Mouse (Mus musculus) small intestine, adult 2 months (tissue): ENCODE results near the gene Bphl. TPM values are rescaled to one million over a fixed set of nuclear protein-coding genes. Genes with fewer than 3 reads are reported as not detected.
A peak's percentile ranks its signal among the peaks of the same experiment; 100 is the strongest.

Experiments used
- H3K27ac ChIP-seq: fragments of 200-500 bp; 2 replicates; pipeline ENCODE4 v1.5.1; 2012; ENCODE audit warnings: low read depth, low read length, control low read depth, inconsistent platforms; ENCODE audit not compliant: insufficient read depth
- H3K27me3 ChIP-seq: fragments of 200-500 bp; 2 replicates; pipeline ENCODE4 v1.6.1; 2012; ENCODE audit warnings: mild to moderate bottlenecking, moderate library complexity, low read length, inconsistent platforms; ENCODE audit not compliant: control insufficient read depth, insufficient read depth
- H3K36me3 ChIP-seq: fragments of 200-500 bp; 2 replicates; pipeline ENCODE4 v1.6.1; 2012; ENCODE audit warnings: mild to moderate bottlenecking, low read length, control low read depth, inconsistent platforms; ENCODE audit not compliant: control insufficient read depth, insufficient read depth
- H3K4me1 ChIP-seq: fragments of 200-500 bp; 2 replicates; pipeline ENCODE4 v1.6.1; 2012; ENCODE audit warnings: low read length, inconsistent platforms, mixed read lengths; ENCODE audit not compliant: control insufficient read depth, insufficient read depth, insufficient read length
- H3K4me3 ChIP-seq: fragments of 200-500 bp; 2 replicates; pipeline ENCODE4 v1.5.1; 2012; ENCODE audit warnings: low read depth, mild to moderate bottlenecking, control low read depth, inconsistent platforms, low read length, moderate library complexity
- CTCF ChIP-seq: fragments of 200-500 bp; IDR thresholded peaks from 2 replicates; pipeline ENCODE4 v1.5.1; 2012; ENCODE audit warnings: low read depth, mild to moderate bottlenecking, control low read depth, inconsistent platforms, low read length, moderate library complexity, mixed read lengths; ENCODE audit not compliant: insufficient replicate concordance, insufficient read length; ENCODE audit errors: extremely low read depth
- POLR2A ChIP-seq: fragments of 200-500 bp; IDR thresholded peaks from 2 replicates; pipeline ENCODE4 v1.6.1; 2012; ENCODE audit warnings: low read depth, mild to moderate bottlenecking, control low read depth, inconsistent platforms, low read length, moderate library complexity
- WGBS: fragments of 180-500 bp; shearing (Covaris S2); methylation state at CpG from one replicate; pipeline ENCODE4 v1.1.7; 2018; 5-methylcytosine and 5-hydroxymethylcytosine counted together
- polyA plus RNA-seq: library from polyadenylated mRNA; depleted of rRNA; stranded (reverse); fragments of >200 nt; gene quantifications from 2 replicates; pipeline ENCODE4 v1.2.3, GENCODE M21; 2012

The Bphl gene
- polyA plus RNA-seq, 1 experiment, result 11.0 TPM

DNA sequence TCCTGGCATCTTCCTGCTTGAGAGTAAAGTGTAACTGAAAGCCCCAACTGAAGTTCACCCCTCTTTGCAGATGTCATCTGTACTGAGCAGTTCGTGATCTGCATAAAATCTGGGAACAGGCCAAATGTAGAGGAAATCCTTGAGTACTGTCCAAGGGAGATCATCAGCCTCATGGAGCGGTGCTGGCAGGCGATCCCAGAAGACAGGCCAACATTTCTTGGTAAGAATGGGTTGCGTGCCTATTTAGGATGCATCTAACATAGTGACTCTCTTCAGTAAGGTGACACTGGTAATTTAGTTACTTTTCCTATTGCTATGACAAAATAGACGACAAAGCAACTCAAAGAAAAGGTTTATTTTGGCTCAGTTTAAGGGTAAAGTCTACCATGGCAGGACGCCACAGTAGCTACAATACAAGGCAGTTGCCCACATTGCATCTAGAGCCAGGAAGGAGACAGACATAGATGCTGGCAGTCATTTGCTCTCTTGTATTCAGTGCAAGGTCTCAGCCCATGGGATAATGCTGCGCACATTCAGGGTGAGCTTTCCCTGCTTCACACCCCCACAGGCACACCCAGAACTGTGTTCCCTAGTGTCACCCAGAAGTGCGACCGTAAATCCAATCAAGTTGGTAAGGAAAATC lies 20.3 kb upstream of the Bphl start:
- Histone ChIP-seq H3K4me3 (no peak overlapping the region), H3K27ac (no peak overlapping the region), H3K27me3 (no peaks in the 10 kb centered on the region), H3K36me3 (peaks cover 70% of the 10 kb centered on the region), H3K4me1 (no peaks in the 10 kb centered on the region)
- WGBS, result 90% methylated on average over 9 of the region's 9 CpGs
- TF ChIP-seq CTCF (no peak), POLR2A (no peak)

- Histone ChIP-seq H3K27ac (no peak overlapping the region), H3K36me3 (peaks cover 72% of the 10 kb centered on the region), H3K4me1 (no peaks in the 10 kb centered on the region), H3K27me3 (no peaks in the 10 kb centered on the region), H3K4me3 (no peak overlapping the region)
- WGBS, result 90% methylated on average over 1 of the region's 1 CpGs
- TF ChIP-seq POLR2A (no peak), CTCF (no peak)
These were observed 18.9 kb upstream of the Bphl start for GRCm38 (mm10) chr13:34018521-34018920.

GRCm38 (mm10) chr13:34021998-34022397 lies 15.4 kb upstream of the Bphl start:
- Histone ChIP-seq H3K27me3 (no peaks in the 10 kb centered on the region), H3K4me1 (no peaks in the 10 kb centered on the region), H3K36me3 (peaks cover 54% of the 10 kb centered on the region), H3K4me3 (no peak overlapping the region), H3K27ac (no peak overlapping the region)
- 94% methylated on average over 2 of the region's 2 CpGs for WGBS
- TF ChIP-seq CTCF (no peak), POLR2A (no peak)

DNA sequence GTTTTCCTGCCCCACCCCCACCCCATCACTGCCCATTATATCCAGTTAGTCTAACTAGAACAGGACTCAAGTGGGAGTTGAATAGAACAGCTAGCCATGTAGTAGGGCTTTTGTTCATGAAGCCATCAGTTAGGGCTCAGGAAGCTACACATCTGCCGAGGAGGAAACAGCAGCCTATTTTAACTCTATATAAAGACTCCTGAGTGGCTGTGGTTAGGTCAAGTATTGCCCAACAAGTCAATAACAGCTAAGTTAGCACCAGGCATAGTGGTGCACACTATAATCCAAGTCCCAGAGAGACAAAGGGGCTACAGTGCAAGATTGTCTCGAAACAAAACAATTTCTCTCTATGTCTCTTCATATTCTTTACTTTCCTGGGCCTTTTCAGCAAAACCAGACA lies 5.4 kb upstream of the Bphl start:
- H3K27ac ChIP-seq, result no peak overlapping the region
- H3K27me3 ChIP-seq, result no peaks in the 10 kb centered on the region
- peaks cover under 1% of the 10 kb centered on the region; the same call in 1 of the 2 replicates for H3K4me1 ChIP-seq
- 75% methylated on average over 2 of the region's 2 CpGs for WGBS
- H3K36me3 ChIP-seq, result peaks cover 53% of the 10 kb centered on the region
- TF ChIP-seq POLR2A (no peak), CTCF (no peak)
- no peak overlapping the region for H3K4me3 ChIP-seq

- Histone ChIP-seq H3K36me3 (peaks cover 28% of the 10 kb centered on the region), H3K27ac (no peak overlapping the region), H3K27me3 (no peaks in the 10 kb centered on the region), H3K4me3 (no peak overlapping the region), H3K4me1 (peaks cover 4% of the 10 kb centered on the region; the same call in 1 of the 2 replicates)
- TF ChIP-seq CTCF (no peak), POLR2A (no peak)
- WGBS, result 73% methylated on average over 3 of the region's 3 CpGs
These were observed 2.0 kb upstream of the Bphl start for GRCm38 (mm10) chr13:34035424-34035823.

DNA sequence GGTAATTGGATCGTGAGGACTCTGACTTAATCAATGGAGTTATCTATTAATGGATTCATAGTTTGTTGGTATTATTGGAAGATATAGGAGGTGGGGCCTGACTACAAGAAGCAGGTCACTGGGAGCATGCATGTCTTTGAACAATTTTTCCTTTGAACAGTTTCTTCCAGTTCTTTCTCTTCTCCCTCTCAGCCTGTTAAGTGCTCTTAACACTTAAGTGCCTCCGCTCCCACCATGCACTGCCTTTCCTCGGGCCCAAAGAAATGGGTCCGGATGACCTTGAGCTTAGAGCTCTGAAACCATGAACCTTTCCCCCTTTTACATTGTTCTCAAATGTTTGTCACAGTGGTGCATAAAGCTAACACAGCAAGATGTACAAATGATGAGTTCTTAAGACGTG lies 671 bp upstream of the Bphl start:
- WGBS, result 69% methylated on average over 5 of the region's 5 CpGs
- no peak for TF ChIP-seq CTCF
- no peak for TF ChIP-seq POLR2A
- Histone ChIP-seq H3K27ac (no peak overlapping the region), H3K27me3 (no peaks in the 10 kb centered on the region), H3K4me3 (no peak overlapping the region), H3K36me3 (peaks cover 17% of the 10 kb centered on the region), H3K4me1 (peaks cover 4% of the 10 kb centered on the region; the same call in 1 of the 2 replicates)

GRCm38 (mm10) chr13:34038056-34038432 lies 647 bp downstream of the Bphl start:
- WGBS, result 22% methylated on average over 5 of the region's 5 CpGs
- Histone ChIP-seq H3K36me3 (peaks cover 8% of the 10 kb centered on the region), H3K4me1 (peaks cover 4% of the 10 kb centered on the region; the same call in 1 of the 2 replicates), H3K27ac (no peak overlapping the region), H3K27me3 (no peaks in the 10 kb centered on the region), H3K4me3 (peak overlapping the region; percentile 75)
- no peak for TF ChIP-seq CTCF
- TF ChIP-seq POLR2A, result no peak
